Mouse (Mus musculus): ENCODE data around the gene Gimap1.

Gene Gimap1

GRCm38 (mm10) chr6:48740501-48741169 is 1.8 kb downstream of the Gimap1 start:
- DNase-seq: peak; percentile 74

GRCm38 (mm10) chr6:48741273-48741672 is 2.4 kb downstream of the Gimap1 start:
- peak; percentile 93 for DNase-seq

GRCm38 (mm10) chr6:48741711-48742206 is 2.9 kb downstream of the Gimap1 start:
- DNase-seq: peak; percentile 89

- DNase-seq: peak; percentile 93
Observed at GRCm38 (mm10) chr6:48742422-48743351, 3.8 kb downstream of the Gimap1 start.

- no peak for DNase-seq
Observed at GRCm38 (mm10) chr6:48745490-48745889, 6.6 kb downstream of the Gimap1 start.

GRCm38 (mm10) chr6:48745959-48746889 is 7.4 kb downstream of the Gimap1 start, which contains the start of gene Gimap5:
Gimap5 (plus strand) TSS chr6:48746197.
- peak; percentile 98 for DNase-seq

GRCm38 (mm10) chr6:48747091-48747966 is 8.5 kb downstream of the Gimap1 start:
- DNase-seq: peak; percentile 91

GRCm38 (mm10) chr6:48763567-48764270 is 24.9 kb downstream of the Gimap1 start:
- no peak for DNase-seq

- DNase-seq: peak; percentile 83
Observed at GRCm38 (mm10) chr6:48764496-48764895, 25.6 kb downstream of the Gimap1 start.

GRCm38 (mm10) chr6:48768178-48768869 is 29.5 kb downstream of the Gimap1 start:
- DNase-seq: peak; percentile 92

GRCm38 (mm10) chr6:48768933-48769332 is 30.1 kb downstream of the Gimap1 start:
- DNase-seq: no peak

GRCm38 (mm10) chr6:48770696-48771095 is 31.8 kb downstream of the Gimap1 start, which contains the start of gene Gimap3:
Gimap3 (minus strand) TSS chr6:48770851.
- peak; percentile 72 for DNase-seq

GRCm38 (mm10) chr6:48772030-48772429 is 33.2 kb downstream of the Gimap1 start:
- peak; percentile 97 for DNase-seq

- peak; percentile 81 for DNase-seq
Observed at GRCm38 (mm10) chr6:48784406-48784805, 45.6 kb downstream of the Gimap1 start.

GRCm38 (mm10) chr6:48785189-48785588 is 46.3 kb downstream of the Gimap1 start:
- peak; percentile 89 for DNase-seq

GRCm38 (mm10) chr6:48785601-48786000 is 46.7 kb downstream of the Gimap1 start:
- DNase-seq: peak; percentile 5

GRCm38 (mm10) chr6:48787867-48788266 is 49.0 kb downstream of the Gimap1 start:
- DNase-seq: no peak

Measured in heart, adult 11 months (tissue).